Mouse (Mus musculus) ES-Bruce4 (cell line): ENCODE measurements at regions not wholly inside any gene's neighbourhood (a gene's known extent, or its start where the extent isn't known, plus 50 kb on each side); places are given as distances from the start of the nearest gene placed in this dataset.

Experiments
- H3K27ac ChIP-seq: 2 replicates; pipeline ENCODE4 v1.5.1; 2012; ENCODE audit warnings: low read length, inconsistent platforms; ENCODE audit not compliant: insufficient read depth
- H3K27me3 ChIP-seq: 2 replicates; pipeline ENCODE4 v1.6.1; 2012; ENCODE audit warnings: mild to moderate bottlenecking, low read length, inconsistent platforms; ENCODE audit not compliant: control insufficient read depth, poor library complexity, insufficient read depth, severe bottlenecking
- H3K36me3 ChIP-seq: 2 replicates; pipeline ENCODE4 v1.6.1; 2012; ENCODE audit warnings: inconsistent platforms, mild to moderate bottlenecking, low read length, moderate library complexity; ENCODE audit not compliant: control insufficient read depth, poor library complexity, insufficient read depth, severe bottlenecking
- H3K4me1 ChIP-seq: one replicate; pipeline ENCODE4 v1.8.1; 2011; ENCODE audit warnings: low read length; ENCODE audit not compliant: control insufficient read depth, insufficient read depth
- H3K4me3 ChIP-seq: 2 replicates; pipeline ENCODE4 v1.5.1; 2011; ENCODE audit warnings: low read depth, mild to moderate bottlenecking, low read length
- H3K9ac ChIP-seq: 2 replicates; pipeline ENCODE4 v1.6.1; 2012; ENCODE audit warnings: low read depth, mild to moderate bottlenecking, inconsistent platforms; ENCODE audit not compliant: poor library complexity, severe bottlenecking
- H3K9me3 ChIP-seq: replicated peaks from 2 replicates; pipeline ENCODE4 v1.6.1; 2012; ENCODE audit warnings: mild to moderate bottlenecking, low read length, inconsistent platforms; ENCODE audit not compliant: control insufficient read depth, poor library complexity, insufficient read depth, severe bottlenecking
- CTCF ChIP-seq: IDR thresholded peaks from one replicate; pipeline ENCODE4 v1.8.1; 2011; ENCODE audit warnings: low read depth, low read length
- EP300 ChIP-seq: IDR thresholded peaks from 2 replicates; pipeline ENCODE4 v1.6.1; 2011; ENCODE audit warnings: low read depth, low read length; ENCODE audit not compliant: insufficient read depth
- POLR2A ChIP-seq: IDR thresholded peaks from one replicate; pipeline ENCODE4 v1.8.1; 2011; ENCODE audit warnings: low read length; ENCODE audit not compliant: insufficient read depth

GRCm38 (mm10) chr8:11947766-11948165 is 107.5 kb downstream of the Tex29 start:
- H3K27ac ChIP-seq, result no peak overlapping the region
- H3K4me3 ChIP-seq, result no peak overlapping the region
- H3K9ac ChIP-seq, result no peak overlapping the region
- no peaks in the 10 kb centered on the region for H3K4me1 ChIP-seq
- no peaks in the 10 kb centered on the region for H3K9me3 ChIP-seq
- H3K36me3 ChIP-seq, result no peaks in the 10 kb centered on the region
- TF ChIP-seq POLR2A, result no peak
- TF ChIP-seq CTCF, result no peak
- no peak for TF ChIP-seq EP300
- H3K27me3 ChIP-seq, result no peaks in the 10 kb centered on the region

GRCm38 (mm10) chr8:11956268-11956667 is 116.0 kb downstream of the Tex29 start:
- no peak overlapping the region for H3K27ac ChIP-seq
- no peaks in the 10 kb centered on the region; the same call in 1 of the 2 replicates for H3K27me3 ChIP-seq
- H3K9ac ChIP-seq, result no peak overlapping the region
- no peaks in the 10 kb centered on the region for H3K36me3 ChIP-seq
- no peak overlapping the region for H3K4me3 ChIP-seq
- TF ChIP-seq CTCF (no peak), POLR2A (no peak), EP300 (no peak)
- H3K9me3 ChIP-seq, result no peaks in the 10 kb centered on the region
- H3K4me1 ChIP-seq, result no peaks in the 10 kb centered on the region

- no peak overlapping the region for H3K27ac ChIP-seq
- H3K4me3 ChIP-seq, result no peak overlapping the region
- no peaks in the 10 kb centered on the region for H3K4me1 ChIP-seq
- TF ChIP-seq CTCF (peak; percentile 6), EP300 (no peak)
- H3K27me3 ChIP-seq, result no peaks in the 10 kb centered on the region; the same call in 1 of the 2 replicates
- H3K9ac ChIP-seq, result no peak overlapping the region
- H3K36me3 ChIP-seq, result no peaks in the 10 kb centered on the region
- H3K9me3 ChIP-seq, result no peaks in the 10 kb centered on the region
Observed at GRCm38 (mm10) chr8:11957046-11957783, 116.9 kb downstream of the Tex29 start.

- Histone ChIP-seq H3K9ac (no peak overlapping the region), H3K4me1 (no peaks in the 10 kb centered on the region), H3K36me3 (no peaks in the 10 kb centered on the region), H3K4me3 (no peak overlapping the region), H3K9me3 (no peaks in the 10 kb centered on the region), H3K27me3 (no peaks in the 10 kb centered on the region; the same call in 1 of the 2 replicates), H3K27ac (no peak overlapping the region)
- TF ChIP-seq EP300 (no peak), CTCF (no peak), POLR2A (no peak)
Observed at GRCm38 (mm10) chr8:11958176-11958575, 117.9 kb downstream of the Tex29 start.

GRCm38 (mm10) chr8:11959466-11959865 is 119.2 kb downstream of the Tex29 start:
- H3K4me3 ChIP-seq, result no peak overlapping the region
- no peaks in the 10 kb centered on the region for H3K9me3 ChIP-seq
- H3K27me3 ChIP-seq, result no peaks in the 10 kb centered on the region; the same call in 1 of the 2 replicates
- H3K4me1 ChIP-seq, result no peaks in the 10 kb centered on the region
- no peak overlapping the region for H3K27ac ChIP-seq
- TF ChIP-seq EP300 (no peak), CTCF (no peak), POLR2A (no peak)
- no peaks in the 10 kb centered on the region for H3K36me3 ChIP-seq
- H3K9ac ChIP-seq, result no peak overlapping the region

- TF ChIP-seq CTCF (no peak), EP300 (no peak), POLR2A (no peak)
- Histone ChIP-seq H3K27ac (no peak overlapping the region), H3K9me3 (no peaks in the 10 kb centered on the region), H3K4me3 (no peak overlapping the region), H3K27me3 (no peaks in the 10 kb centered on the region; the same call in 1 of the 2 replicates), H3K9ac (no peak overlapping the region), H3K4me1 (no peaks in the 10 kb centered on the region), H3K36me3 (no peaks in the 10 kb centered on the region)
Observed at GRCm38 (mm10) chr8:11963575-11963974, 123.3 kb downstream of the Tex29 start.
